Mouse (Mus musculus) spleen, adult 12 weeks (tissue): Measurements from ENCODE around the gene Ccdc88c.

Source experiments
- DNase-seq: peaks from one replicate; pipeline ENCODE4 v3.0.0; 2022; ENCODE audit warnings: low spot score

Ccdc88c gene

GRCm38 (mm10) chr12:100966253-100966652 lies 62.6 kb downstream of the Ccdc88c start:
- no peak for DNase-seq

GRCm38 (mm10) chr12:100965298-100965697 lies 63.6 kb downstream of the Ccdc88c start:
- DNase-seq: no peak

GRCm38 (mm10) chr12:100958621-100959592 lies 69.9 kb downstream of the Ccdc88c start:
- peak; percentile 71 for DNase-seq

GRCm38 (mm10) chr12:100958006-100958405 lies 70.8 kb downstream of the Ccdc88c start:
- DNase-seq: peak; percentile 80

- DNase-seq: no peak
Observed at GRCm38 (mm10) chr12:100957257-100957656, 71.6 kb downstream of the Ccdc88c start.

GRCm38 (mm10) chr12:100956825-100957224 lies 72.0 kb downstream of the Ccdc88c start:
- no peak for DNase-seq

GRCm38 (mm10) chr12:100956028-100956427 lies 72.8 kb downstream of the Ccdc88c start:
- peak; percentile 67 for DNase-seq

GRCm38 (mm10) chr12:100953926-100954325 lies 74.9 kb downstream of the Ccdc88c start:
- peak; percentile 50 for DNase-seq

GRCm38 (mm10) chr12:100952193-100952931 lies 76.5 kb downstream of the Ccdc88c start:
- DNase-seq: peak; percentile 61

GRCm38 (mm10) chr12:100949146-100949545 lies 79.7 kb downstream of the Ccdc88c start:
- DNase-seq: no peak

GRCm38 (mm10) chr12:100948021-100948420 lies 80.8 kb downstream of the Ccdc88c start:
- DNase-seq: no peak

GRCm38 (mm10) chr12:100945948-100946347 lies 82.9 kb downstream of the Ccdc88c start:
- no peak for DNase-seq

GRCm38 (mm10) chr12:100945501-100945900 lies 83.4 kb downstream of the Ccdc88c start:
- DNase-seq: no peak

GRCm38 (mm10) chr12:100944921-100945336 lies 83.9 kb downstream of the Ccdc88c start:
- DNase-seq: no peak

- DNase-seq: no peak
Observed at GRCm38 (mm10) chr12:100943146-100943545, 85.7 kb downstream of the Ccdc88c start.

- DNase-seq: no peak
Observed at GRCm38 (mm10) chr12:100941361-100941760, 87.5 kb downstream of the Ccdc88c start.

- DNase-seq: no peak
Observed at GRCm38 (mm10) chr12:100937441-100938360, 91.2 kb downstream of the Ccdc88c start.

GRCm38 (mm10) chr12:100936737-100937136 lies 92.1 kb downstream of the Ccdc88c start:
- no peak for DNase-seq

- DNase-seq: peak; percentile 74
Observed at GRCm38 (mm10) chr12:100936116-100936515, 92.7 kb downstream of the Ccdc88c start.

GRCm38 (mm10) chr12:100934796-100935195 lies 94.1 kb downstream of the Ccdc88c start:
- no peak for DNase-seq

GRCm38 (mm10) chr12:100931653-100932052 lies 97.2 kb downstream of the Ccdc88c start:
- DNase-seq: no peak

- no peak for DNase-seq
Observed at GRCm38 (mm10) chr12:100928286-100928685, 100.6 kb downstream of the Ccdc88c start.
